Mouse (Mus musculus) intestine, embryonic 16.5 days (tissue): ENCODE data around the gene Borcs7. TPM values are rescaled to one million over a fixed set of nuclear protein-coding genes. Genes with fewer than 3 reads are reported as not detected.

ENCODE experiments used
- ATAC-seq: fragments of 200-750 bp; cut with Nextera tagmentation; 2 replicates; pipeline ENCODE4 v1.8.0; 2017; ENCODE audit warnings: moderate TSS enrichment, moderate library complexity
- H3K27ac ChIP-seq: fragments of 300-500 bp; sonication (generic); 2 replicates; pipeline ENCODE4 v1.5.1; 2014; ENCODE audit warnings: mild to moderate bottlenecking, low read length
- H3K27me3 ChIP-seq: fragments of 300-500 bp; sonication (generic); replicated peaks from 2 replicates; pipeline ENCODE4 v1.6.1; 2014; ENCODE audit warnings: low read length, control low read depth, mixed read lengths; ENCODE audit not compliant: control insufficient read depth, insufficient read depth
- H3K36me3 ChIP-seq: fragments of 300-500 bp; sonication (generic); 2 replicates; pipeline ENCODE4 v1.6.1; 2014; ENCODE audit warnings: low read length, control low read depth; ENCODE audit not compliant: control insufficient read depth, insufficient read depth
- H3K4me1 ChIP-seq: fragments of 300-500 bp; sonication (generic); 2 replicates; pipeline ENCODE4 v1.6.1; 2014; ENCODE audit warnings: low read length, control low read depth, mixed read lengths; ENCODE audit not compliant: control insufficient read depth, insufficient read depth
- H3K4me2 ChIP-seq: fragments of 300-500 bp; sonication (generic); 2 replicates; pipeline ENCODE4 v1.6.1; 2014; ENCODE audit warnings: low read depth, low read length, control low read depth
- H3K4me3 ChIP-seq: fragments of 300-500 bp; sonication (generic); 2 replicates; pipeline ENCODE4 v1.5.1; 2014; ENCODE audit warnings: mild to moderate bottlenecking, low read length
- H3K9ac ChIP-seq: fragments of 300-500 bp; sonication (generic); 2 replicates; pipeline ENCODE4 v1.6.1; 2014; ENCODE audit warnings: low read depth, low read length
- H3K9me3 ChIP-seq: fragments of 300-500 bp; sonication (generic); 2 replicates; pipeline ENCODE4 v1.6.1; 2016; ENCODE audit warnings: low read length, control low read depth; ENCODE audit not compliant: control insufficient read depth
- WGBS: fragments of 180-500 bp; shearing (Covaris S2); extraction: QIAGEN DNeasy Blood & Tissue Kit; methylation state at CpG from one replicate; pipeline ENCODE4 v1.1.7; 2014; 5-methylcytosine and 5-hydroxymethylcytosine counted together
- polyA plus RNA-seq: library from polyadenylated mRNA; unstranded; fragments of >200 nt; fragmentation: Nextera tagmentation; extraction: Ambion mirVana; gene quantifications from 2 replicates; pipeline ENCODE4 v1.2.1, GENCODE M21; 2015

Borcs7 gene
- polyA plus RNA-seq, 1 experiment from 2014 or later: 14.0 TPM

DNA sequence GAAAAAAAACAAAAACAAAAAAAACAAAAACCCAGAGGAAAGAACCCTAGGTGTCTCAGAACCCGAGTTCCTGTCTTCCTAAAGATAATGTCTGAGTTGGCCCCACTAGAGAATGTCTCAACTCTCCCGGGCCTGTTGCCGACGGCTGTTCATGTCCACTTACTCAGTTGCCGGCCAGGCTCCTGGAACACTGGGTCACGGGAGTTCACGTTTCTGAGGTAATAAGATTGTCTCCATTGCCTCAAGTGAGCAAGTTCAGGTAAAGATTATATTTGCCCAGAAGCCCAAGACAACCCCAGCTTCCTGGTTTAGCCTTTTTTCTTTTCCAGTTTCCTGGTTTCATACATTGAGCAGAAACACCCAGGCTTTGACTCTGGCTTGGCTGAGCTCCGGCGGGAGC is 30.9 kb upstream of the Borcs7 start:
- ATAC-seq: peak; percentile 61; the same call in 1 of the 2 replicates
- peaks cover 22% of the 10 kb centered on the region for H3K36me3 ChIP-seq
- H3K9me3 ChIP-seq: no peaks in the 10 kb centered on the region
- no peak overlapping the region for H3K4me2 ChIP-seq
- WGBS: 67% methylated on average over 9 of the region's 9 CpGs
- no peak overlapping the region for H3K4me3 ChIP-seq
- no peak overlapping the region for H3K9ac ChIP-seq
- no peak overlapping the region; the same call in 1 of the 2 replicates for H3K27ac ChIP-seq
- no peaks in the 10 kb centered on the region for H3K4me1 ChIP-seq
- H3K27me3 ChIP-seq: no peaks in the 10 kb centered on the region

DNA sequence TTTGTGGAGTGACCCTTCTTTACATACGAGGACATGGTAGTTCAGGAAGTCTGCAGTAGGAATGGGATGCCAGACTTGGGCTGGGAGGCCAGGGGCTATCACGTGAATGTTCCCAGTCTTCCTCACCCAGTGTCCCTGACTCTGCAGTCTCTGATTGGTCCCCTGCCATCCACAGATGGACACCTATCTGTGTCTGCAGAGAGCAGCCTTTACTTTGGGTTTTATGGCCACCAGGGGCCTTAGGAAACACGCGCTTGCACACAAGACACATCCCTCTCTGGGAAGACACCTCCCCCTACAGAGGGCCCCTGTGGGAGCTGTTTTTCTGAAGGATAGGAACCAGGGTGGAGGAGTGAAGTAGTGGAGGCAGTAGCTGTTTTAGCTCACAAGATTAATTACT is 28.2 kb upstream of the Borcs7 start:
- Histone ChIP-seq H3K4me2 (no peak overlapping the region), H3K4me1 (no peaks in the 10 kb centered on the region), H3K36me3 (0 out of 2 replicates have a peak, but pooled peaks cover 4% of the 10 kb centered on the region), H3K27ac (no peak overlapping the region), H3K9ac (no peak overlapping the region), H3K27me3 (no peaks in the 10 kb centered on the region), H3K4me3 (no peak overlapping the region), H3K9me3 (no peaks in the 10 kb centered on the region)
- ATAC-seq: no peak
- WGBS: 40% methylated on average over 4 of the region's 4 CpGs

GRCm38 (mm10) chr19:46662214-46662613 is 27.5 kb upstream of the Borcs7 start:
- no peak for ATAC-seq
- Histone ChIP-seq H3K27ac (no peak overlapping the region), H3K9me3 (no peaks in the 10 kb centered on the region), H3K4me1 (no peaks in the 10 kb centered on the region), H3K9ac (no peak overlapping the region), H3K4me3 (no peak overlapping the region), H3K27me3 (no peaks in the 10 kb centered on the region), H3K36me3 (no peaks in the 10 kb centered on the region), H3K4me2 (no peak overlapping the region)
- 75% methylated on average over 8 of the region's 8 CpGs for WGBS

GRCm38 (mm10) chr19:46662784-46663183 is 26.9 kb upstream of the Borcs7 start:
- 84% methylated on average over 6 of the region's 6 CpGs for WGBS
- H3K27me3 ChIP-seq: no peaks in the 10 kb centered on the region

GRCm38 (mm10) chr19:46665474-46665873 is 24.2 kb upstream of the Borcs7 start:
- Histone ChIP-seq H3K9ac (no peak overlapping the region), H3K27me3 (no peaks in the 10 kb centered on the region), H3K27ac (no peak overlapping the region), H3K4me2 (no peak overlapping the region), H3K4me3 (no peak overlapping the region), H3K36me3 (no peaks in the 10 kb centered on the region), H3K9me3 (no peaks in the 10 kb centered on the region), H3K4me1 (no peaks in the 10 kb centered on the region)
- no peak for ATAC-seq
- 61% methylated on average over 7 of the region's 7 CpGs for WGBS

More at GRCm38 (mm10) chr19:46662784-46663183, 26.9 kb upstream of the Borcs7 start:
- no peaks in the 10 kb centered on the region for H3K4me1 ChIP-seq
- no peak overlapping the region for H3K4me2 ChIP-seq
- no peaks in the 10 kb centered on the region for H3K36me3 ChIP-seq
- H3K9ac ChIP-seq: no peak overlapping the region
- no peaks in the 10 kb centered on the region for H3K9me3 ChIP-seq
- no peak overlapping the region for H3K4me3 ChIP-seq
- ATAC-seq: no peak
- no peak overlapping the region for H3K27ac ChIP-seq

- ATAC-seq: no peak
- 55% methylated on average over 11 of the region's 11 CpGs for WGBS
- no peaks in the 10 kb centered on the region for H3K36me3 ChIP-seq
- H3K9me3 ChIP-seq: no peaks in the 10 kb centered on the region
- no peak overlapping the region for H3K27ac ChIP-seq
- H3K9ac ChIP-seq: no peak overlapping the region
- no peaks in the 10 kb centered on the region for H3K4me1 ChIP-seq
- H3K27me3 ChIP-seq: no peaks in the 10 kb centered on the region; the same call in 1 of the 2 replicates
- no peak overlapping the region for H3K4me2 ChIP-seq
- no peak overlapping the region for H3K4me3 ChIP-seq
These were observed 22.4 kb upstream of the Borcs7 start for GRCm38 (mm10) chr19:46667300-46667699.

DNA sequence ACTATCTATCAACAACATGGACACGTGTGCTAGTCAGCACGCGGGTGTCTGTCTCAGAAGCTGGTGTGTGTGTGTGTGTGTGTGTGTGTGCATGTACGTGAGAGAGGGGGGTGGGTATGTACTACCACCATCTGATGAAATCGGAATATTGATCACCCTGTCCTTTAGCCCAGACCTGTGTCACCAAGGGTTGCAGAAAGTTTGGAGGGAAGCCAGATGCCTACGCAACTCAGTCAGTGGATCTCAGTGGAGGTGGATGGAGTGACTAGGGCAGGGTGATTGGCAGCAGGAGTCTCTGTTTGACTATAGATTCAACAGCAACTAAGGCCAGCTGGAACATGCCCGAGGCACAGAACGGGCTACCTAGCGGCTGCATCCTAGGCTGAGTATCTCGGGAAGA is 21.4 kb upstream of the Borcs7 start:
- H3K27me3 ChIP-seq: no peaks in the 10 kb centered on the region; the same call in 1 of the 2 replicates
- no peak overlapping the region for H3K9ac ChIP-seq
- no peak for ATAC-seq
- no peak overlapping the region for H3K27ac ChIP-seq
- no peaks in the 10 kb centered on the region for H3K36me3 ChIP-seq
- H3K4me2 ChIP-seq: no peak overlapping the region
- H3K4me1 ChIP-seq: no peaks in the 10 kb centered on the region
- 82% methylated on average over 10 of the region's 10 CpGs for WGBS
- H3K9me3 ChIP-seq: no peaks in the 10 kb centered on the region
- no peak overlapping the region for H3K4me3 ChIP-seq

- 68% methylated on average over 5 of the region's 5 CpGs for WGBS
- H3K4me2 ChIP-seq: no peak overlapping the region
- no peak overlapping the region for H3K9ac ChIP-seq
- no peak for ATAC-seq
- H3K4me3 ChIP-seq: no peak overlapping the region
- no peaks in the 10 kb centered on the region; the same call in 1 of the 2 replicates for H3K27me3 ChIP-seq
- H3K36me3 ChIP-seq: no peaks in the 10 kb centered on the region
- no peaks in the 10 kb centered on the region for H3K9me3 ChIP-seq
- no peak overlapping the region for H3K27ac ChIP-seq
- H3K4me1 ChIP-seq: no peaks in the 10 kb centered on the region
These were observed 19.9 kb upstream of the Borcs7 start for GRCm38 (mm10) chr19:46669802-46670201.

- Histone ChIP-seq H3K9me3 (no peaks in the 10 kb centered on the region), H3K9ac (no peak overlapping the region), H3K36me3 (no peaks in the 10 kb centered on the region), H3K4me2 (no peak overlapping the region), H3K4me3 (no peak overlapping the region), H3K27ac (no peak overlapping the region), H3K4me1 (no peaks in the 10 kb centered on the region), H3K27me3 (no peaks in the 10 kb centered on the region; the same call in 1 of the 2 replicates)
- WGBS: 31% methylated on average over 13 of the region's 13 CpGs
- peak; percentile 67; the same call in 1 of the 2 replicates for ATAC-seq
These were observed 19.0 kb upstream of the Borcs7 start for GRCm38 (mm10) chr19:46670691-46671090.
